Comparison of ENCODE assay signal across 21 mouse cellular contexts in the genomic region with DNA sequence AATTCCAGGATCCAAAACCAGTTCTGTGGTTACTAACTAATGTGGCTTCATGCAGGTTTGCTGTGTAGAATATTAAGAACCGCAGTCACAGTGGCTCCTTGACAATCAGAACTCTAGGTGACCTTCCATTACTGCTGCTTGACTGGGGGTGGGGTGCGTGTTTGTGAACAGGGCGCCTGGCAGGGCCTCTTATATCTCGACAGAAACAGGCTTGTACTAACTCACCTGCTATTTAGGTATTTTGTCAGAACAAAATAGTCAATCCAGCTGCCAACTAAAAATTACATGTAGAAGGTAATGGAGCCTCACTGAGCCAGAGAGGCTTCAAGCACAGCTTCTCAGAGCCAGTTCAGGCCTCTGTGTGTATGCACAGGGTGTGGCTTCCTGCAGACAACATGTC. TPM values are rescaled to one million over a fixed set of nuclear protein-coding genes. Genes with fewer than 3 reads are reported as not detected.
"Had no signal": no experiment of that assay in that cellular context is flagged by ENCODE, and none has a peak within 500 bp of the region (broad histone marks: within the 10 kb centered on the region; RNA-seq: fewer than 3 reads in every experiment).

No protein-coding gene starts in this region.

- H3K4me3 ChIP-seq: intestine, embryonic 15.5 days; kidney, embryonic 15.5 days; left cerebral cortex, adult 2 months; liver, embryonic 13.5 days; neural tube, embryonic 12.5 days; neural tube, embryonic 15.5 days; stomach, embryonic 15.5 days had no signal

- H3K27ac ChIP-seq: intestine, embryonic 15.5 days; kidney, embryonic 15.5 days; left cerebral cortex, adult 2 months; liver, embryonic 13.5 days; macrophage; neural tube, embryonic 12.5 days; neural tube, embryonic 15.5 days; stomach, embryonic 15.5 days had no signal

- H3K9me3 ChIP-seq: intestine, embryonic 15.5 days; kidney, embryonic 15.5 days; liver, embryonic 13.5 days; neural tube, embryonic 12.5 days; neural tube, embryonic 15.5 days; stomach, embryonic 15.5 days had no signal

- H3K4me1 ChIP-seq: intestine, embryonic 15.5 days; kidney, embryonic 15.5 days; liver, embryonic 13.5 days; neural tube, embryonic 12.5 days; neural tube, embryonic 15.5 days had no signal

- DNase-seq: kidney, adult 11 months; kidney, adult 8-10 months; kidney, postnatal 10 days; kidney, postnatal 36 days; layer of hippocampus, postnatal 36 days; liver, embryonic 13.5 days; lung, adult 2 months; midbrain, embryonic 14.5 days; right cerebral cortex, adult 18-20 months; right cerebral cortex, postnatal 14 days; right cerebral cortex, postnatal 4 days; spleen, adult 18-20 months; thymus, postnatal 25 days had no signal

- ATAC-seq: intestine, embryonic 15.5 days had no signal

- H3K27me3 ChIP-seq: intestine, embryonic 15.5 days; kidney, embryonic 15.5 days; liver, embryonic 13.5 days; neural tube, embryonic 12.5 days; neural tube, embryonic 15.5 days; stomach, embryonic 15.5 days had no signal

- H3K9ac ChIP-seq: intestine, embryonic 15.5 days; kidney, embryonic 15.5 days; liver, embryonic 13.5 days; neural tube, embryonic 12.5 days; neural tube, embryonic 15.5 days; stomach, embryonic 15.5 days had no signal

- H3K4me2 ChIP-seq: intestine, embryonic 15.5 days; kidney, embryonic 15.5 days; liver, embryonic 13.5 days; neural tube, embryonic 12.5 days; neural tube, embryonic 15.5 days; stomach, embryonic 15.5 days had no signal

RNA-seq across cellular contexts. Expression of gene Pld6, which starts 7.2 kb away (rescaled TPM):
- total RNA-seq: megakaryocyte, adult 5-6 weeks had no signal
- polyA plus RNA-seq: macrophage had no signal
